Mouse (Mus musculus): ENCODE measurements at regions not wholly inside any gene's neighbourhood (a gene's known extent, or its start where the extent isn't known, plus 50 kb on each side); places are given as distances from the start of the nearest gene placed in this dataset.

DNA sequence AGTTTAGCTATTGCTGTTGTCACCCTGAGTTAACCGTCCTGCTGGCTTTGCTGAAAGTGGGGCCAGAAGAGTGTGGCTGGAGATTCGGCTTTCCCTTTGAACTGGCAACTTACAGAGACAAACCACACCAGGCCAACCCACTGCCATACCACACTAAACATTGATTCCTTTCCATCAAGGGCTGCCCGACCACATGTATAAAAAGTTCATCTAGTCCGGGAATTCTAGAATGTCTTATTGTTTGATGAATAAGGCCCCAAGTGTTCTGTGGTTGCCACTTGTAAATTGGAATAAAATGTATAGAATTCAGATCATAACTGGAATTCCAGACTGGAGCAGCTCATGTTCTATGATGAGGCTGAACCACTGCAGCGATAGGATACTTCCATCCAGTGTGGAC is 381.0 kb upstream of the Ubash3b start:
- TF ChIP-seq CTCF (IDR thresholded peaks at IDR 0.05; ENCODE audit: borderline replicate concordance, control insufficient read depth, extremely low read depth, insufficient read depth, low read length, poor library complexity) (no peak), POLR2A (IDR thresholded peaks at IDR 0.05; ENCODE audit: control insufficient read depth, extremely low read depth, insufficient read depth, low read length, poor library complexity) (no peak)
